Mouse (Mus musculus) kidney, adult 2 months (tissue): ENCODE results near the gene Gm49380. TPM values are rescaled to one million over a fixed set of nuclear protein-coding genes. Genes with fewer than 3 reads are reported as not detected.

ENCODE experiments used
- DNase-seq: peaks from one replicate; pipeline ENCODE4 v3.0.0; 2021
- H3K27ac ChIP-seq: fragments of 200-500 bp; 2 replicates; pipeline ENCODE4 v1.5.1; 2012; ENCODE audit warnings: low read depth, low read length, control low read depth, inconsistent platforms; ENCODE audit not compliant: insufficient read depth
- H3K27me3 ChIP-seq: fragments of 200-500 bp; replicated peaks from 2 replicates; pipeline ENCODE4 v1.6.1; 2012; ENCODE audit warnings: mild to moderate bottlenecking, moderate library complexity, low read length, inconsistent platforms; ENCODE audit not compliant: control insufficient read depth, insufficient read depth
- H3K36me3 ChIP-seq: fragments of 200-500 bp; 2 replicates; pipeline ENCODE4 v1.6.1; 2012; ENCODE audit warnings: mild to moderate bottlenecking, moderate library complexity, low read length, inconsistent platforms; ENCODE audit not compliant: control insufficient read depth, insufficient read depth
- H3K4me1 ChIP-seq: fragments of 200-500 bp; 2 replicates; pipeline ENCODE4 v1.6.1; 2011; ENCODE audit warnings: low read length; ENCODE audit not compliant: control insufficient read depth, insufficient read depth
- H3K4me3 ChIP-seq: fragments of 200-500 bp; 2 replicates; pipeline ENCODE4 v1.5.1; 2011; ENCODE audit warnings: mild to moderate bottlenecking, low read depth, low read length, control low read depth; ENCODE audit not compliant: insufficient read depth
- CTCF ChIP-seq: fragments of 200-500 bp; conservative IDR thresholded peaks from 2 replicates; pipeline ENCODE4 v1.5.1; 2011; ENCODE audit warnings: low read depth, mild to moderate bottlenecking, control low read depth, low read length, moderate library complexity, mixed read lengths; ENCODE audit not compliant: insufficient read depth, insufficient read length
- POLR2A ChIP-seq: fragments of 200-500 bp; IDR thresholded peaks from one replicate; pipeline ENCODE4 v1.6.1; 2011; ENCODE audit warnings: low read depth, low read length, control low read depth
- WGBS: fragments of 180-500 bp; shearing (Covaris S2); methylation state at CpG from one replicate; pipeline ENCODE4 v1.1.7; 2018; 5-methylcytosine and 5-hydroxymethylcytosine counted together
- polyA plus RNA-seq: library from polyadenylated mRNA; depleted of rRNA; stranded (reverse); fragments of >200 nt; gene quantifications from 2 replicates; pipeline ENCODE4 v1.2.3, GENCODE M21; 2012; rRNA removed

Gm49380 gene
- polyA plus RNA-seq, 1 experiment = not detected

DNA sequence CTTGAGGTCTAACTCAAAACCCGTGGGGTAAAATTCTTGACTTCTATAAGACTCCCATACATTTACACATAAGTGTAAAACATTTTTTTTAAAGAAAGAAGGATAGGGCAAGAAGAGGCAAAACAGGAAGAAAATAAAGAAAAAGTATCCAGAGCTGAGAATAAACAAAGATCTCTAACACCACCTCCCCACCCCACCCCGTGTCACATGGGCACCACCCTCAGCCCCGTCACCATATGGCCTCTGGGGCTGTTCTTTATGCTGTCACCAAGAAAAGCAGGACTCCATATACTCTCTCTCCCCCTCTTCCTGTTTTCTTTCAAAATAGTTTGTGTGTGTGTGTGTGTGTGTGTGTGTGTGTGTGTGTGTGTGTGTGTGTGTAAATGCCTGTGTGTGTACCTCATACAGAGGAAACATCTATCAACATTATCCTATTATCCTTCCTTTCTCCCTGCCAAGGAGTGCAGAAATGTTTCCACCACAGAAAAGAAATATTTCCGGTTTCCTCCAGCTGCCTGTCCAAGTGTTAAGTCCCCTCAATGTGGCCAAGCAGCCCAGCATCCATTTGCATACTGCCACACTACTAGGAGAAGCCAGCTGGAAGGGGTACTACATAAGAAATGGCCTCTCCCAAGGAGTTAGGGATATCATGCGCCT is 83.6 kb downstream of the Gm49380 start:
- H3K4me1 ChIP-seq = no peaks in the 10 kb centered on the region

DNA sequence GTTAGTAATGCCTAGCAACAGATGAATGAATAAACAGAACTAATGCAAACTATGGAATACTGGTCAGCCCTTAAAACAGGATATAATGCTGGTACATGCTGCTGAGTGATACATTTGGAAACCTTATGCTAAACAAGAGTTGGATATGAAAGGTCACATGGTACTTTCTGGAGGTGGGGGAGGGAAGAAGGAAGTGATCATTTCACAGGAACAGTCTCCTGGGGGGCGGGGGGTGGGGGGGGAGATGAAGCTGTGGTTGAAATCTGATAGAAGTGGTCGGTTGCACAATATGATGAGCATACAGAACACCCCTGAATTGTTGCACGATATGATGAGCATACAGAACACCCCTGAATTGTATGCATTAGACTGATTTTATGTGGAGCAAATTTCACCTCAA is 89.2 kb downstream of the Gm49380 start:
- H3K27me3 ChIP-seq = no peaks in the 10 kb centered on the region
- no peak for DNase-seq
- H3K4me3 ChIP-seq = no peak overlapping the region
- no peak for TF ChIP-seq POLR2A
- no peak for TF ChIP-seq CTCF
- 83% methylated on average over 3 of the region's 3 CpGs for WGBS
- H3K4me1 ChIP-seq = no peaks in the 10 kb centered on the region
- no peak overlapping the region for H3K27ac ChIP-seq
- H3K36me3 ChIP-seq = no peaks in the 10 kb centered on the region

More for the DNA sequence above, 83.6 kb downstream of the Gm49380 start:
- peak; percentile 24 for DNase-seq
- TF ChIP-seq POLR2A (no peak), CTCF (no peak)
- WGBS = 43% methylated on average over 5 of the region's 5 CpGs
- no peak overlapping the region for H3K4me3 ChIP-seq
- no peaks in the 10 kb centered on the region for H3K36me3 ChIP-seq
- no peak overlapping the region for H3K27ac ChIP-seq
- H3K27me3 ChIP-seq = no peaks in the 10 kb centered on the region

DNA sequence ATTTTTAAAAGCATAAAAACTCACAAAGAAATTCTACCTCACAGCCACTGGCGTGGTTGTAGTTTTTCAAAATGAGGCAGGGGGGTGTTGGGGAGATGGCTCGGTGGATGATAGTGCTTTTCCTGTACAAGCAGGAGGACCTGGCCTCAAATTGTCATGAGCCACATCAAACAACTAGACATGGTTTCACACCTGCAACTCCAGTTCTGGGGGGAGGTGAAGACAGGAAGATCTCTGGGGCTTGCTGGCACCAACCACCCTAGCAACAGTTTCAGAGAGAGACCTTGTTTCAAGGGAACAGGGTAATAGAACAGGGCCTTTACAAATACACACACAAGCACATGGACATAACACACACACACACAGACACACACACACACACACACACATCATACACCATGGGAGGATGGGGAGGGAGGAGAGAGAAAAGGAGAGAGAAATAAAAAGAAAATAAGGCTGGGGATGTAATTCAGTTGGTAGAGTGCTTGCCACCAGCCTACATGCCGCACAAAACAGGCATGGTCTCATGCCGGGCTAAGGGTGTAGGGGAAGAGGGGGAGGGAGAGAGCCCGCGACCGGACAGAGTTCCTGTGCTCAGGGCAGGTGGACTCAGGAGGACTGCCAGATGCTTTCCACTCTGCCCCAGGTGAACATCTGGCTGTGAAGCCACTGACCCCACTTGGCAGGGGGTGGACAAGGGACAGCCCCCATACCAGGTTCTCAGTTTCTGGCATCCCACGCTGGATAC is 91.0 kb downstream of the Gm49380 start:
- 60% methylated on average over 8 of the region's 8 CpGs for WGBS
- no peaks in the 10 kb centered on the region for H3K27me3 ChIP-seq
- no peaks in the 10 kb centered on the region for H3K4me1 ChIP-seq
- H3K27ac ChIP-seq = no peak overlapping the region
- no peaks in the 10 kb centered on the region for H3K36me3 ChIP-seq
- no peak for DNase-seq
- TF ChIP-seq POLR2A (no peak), CTCF (no peak)
- no peak overlapping the region for H3K4me3 ChIP-seq

DNA sequence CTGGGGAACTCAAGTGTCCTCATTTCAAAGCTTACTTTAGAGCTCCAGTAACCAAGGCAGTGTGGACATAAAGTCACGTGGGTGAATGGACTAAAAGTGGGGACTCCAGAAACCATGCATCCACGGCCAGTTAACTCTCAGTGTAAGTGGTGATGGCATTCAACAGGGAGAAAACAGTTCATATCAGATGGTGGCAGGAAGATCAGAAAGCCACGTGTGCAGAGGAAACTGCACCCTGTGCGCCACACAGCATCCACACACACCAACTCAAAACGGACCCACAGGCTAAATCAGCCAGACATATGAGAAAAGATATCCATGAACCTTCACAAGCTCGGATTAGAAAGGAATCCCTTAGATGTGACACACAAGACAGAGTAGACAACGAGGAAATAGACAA is 93.3 kb downstream of the Gm49380 start:
- TF ChIP-seq CTCF (no peak), POLR2A (no peak)
- 57% methylated on average over 7 of the region's 7 CpGs for WGBS
- no peak for DNase-seq
- no peak overlapping the region for H3K4me3 ChIP-seq
- H3K27ac ChIP-seq = no peak overlapping the region
- H3K36me3 ChIP-seq = no peaks in the 10 kb centered on the region
- H3K4me1 ChIP-seq = no peaks in the 10 kb centered on the region
- no peaks in the 10 kb centered on the region for H3K27me3 ChIP-seq

DNA sequence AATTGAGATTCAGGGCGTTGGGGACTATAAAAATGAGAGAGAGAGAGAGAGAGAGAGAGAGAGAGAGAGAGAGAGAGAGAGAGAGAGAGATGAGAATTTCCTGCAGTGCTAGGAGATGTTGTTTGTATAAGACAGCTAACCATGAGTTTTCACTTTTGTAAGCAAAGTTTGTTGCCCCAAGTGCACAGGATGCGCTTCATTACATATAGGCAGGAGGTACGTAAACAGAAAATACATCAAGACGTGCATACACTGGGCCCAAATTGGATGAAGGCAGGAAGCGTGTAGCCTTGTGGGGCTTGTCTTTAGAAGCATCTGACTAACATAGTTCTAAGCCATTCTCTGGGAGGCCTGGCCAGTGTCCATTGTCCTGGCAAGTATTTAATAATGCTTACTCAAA is 95.5 kb downstream of the Gm49380 start:
- Histone ChIP-seq H3K4me3 (no peak overlapping the region), H3K27me3 (no peaks in the 10 kb centered on the region), H3K4me1 (no peaks in the 10 kb centered on the region), H3K27ac (no peak overlapping the region), H3K36me3 (no peaks in the 10 kb centered on the region)
- DNase-seq = no peak
- 68% methylated on average over 5 of the region's 5 CpGs for WGBS
- TF ChIP-seq CTCF (no peak), POLR2A (no peak)

Other genes with a start within 250 kb of the Gm49380 start
- gene Thy1, start 70.1 kb downstream of the Gm49380 start, polyA plus RNA-seq = 9.2 and 20.6 TPM in 2 replicates
- gene Usp2, start 46.5 kb downstream of the Gm49380 start, polyA plus RNA-seq = 55.5 and 66.8 TPM in 2 replicates
- 4.4 and 5.4 TPM in 2 replicates for gene Mfrp, start 11.8 kb downstream of the Gm49380 start, polyA plus RNA-seq
- 16.8 and 19.6 TPM in 2 replicates for gene C1qtnf5, start 6.3 kb downstream of the Gm49380 start, polyA plus RNA-seq
- gene Rnf26, start within 50 bp of the Gm49380 start, polyA plus RNA-seq = 28.8 and 30.9 TPM in 2 replicates
- 27.9 and 32.8 TPM in 2 replicates for gene Mcam, start 21.0 kb upstream of the Gm49380 start, polyA plus RNA-seq
- 6.6 and 8.1 TPM in 2 replicates for gene Cbl, start 120.5 kb upstream of the Gm49380 start, polyA plus RNA-seq
- gene Ccdc153, start 127.2 kb upstream of the Gm49380 start, polyA plus RNA-seq = not detected in 2 replicates
- gene Pdzd3, start 138.0 kb upstream of the Gm49380 start, polyA plus RNA-seq = 58.0 and 62.5 TPM in 2 replicates
- 15.2 and 17.4 TPM in 2 replicates for gene Nlrx1, start 155.1 kb upstream of the Gm49380 start, polyA plus RNA-seq
- gene Abcg4, start 175.1 kb upstream of the Gm49380 start, polyA plus RNA-seq = 0.45 and 1.2 TPM in 2 replicates
- 14.4 and 17.8 TPM in 2 replicates for gene Hinfp, start 192.2 kb upstream of the Gm49380 start, polyA plus RNA-seq
- 164 and 194 TPM in 2 replicates for gene C2cd2l, start 206.8 kb upstream of the Gm49380 start, polyA plus RNA-seq
- 41.9 and 45.8 TPM in 2 replicates for gene Dpagt1, start 212.5 kb upstream of the Gm49380 start, polyA plus RNA-seq
- gene H2afx, start 221.2 kb upstream of the Gm49380 start, polyA plus RNA-seq = 23.6 and 31.5 TPM in 2 replicates
- 47.4 and 49.3 TPM in 2 replicates for gene Hmbs, start 230.7 kb upstream of the Gm49380 start, polyA plus RNA-seq
- gene Vps11, start 248.2 kb upstream of the Gm49380 start, polyA plus RNA-seq = 31.2 and 34.1 TPM in 2 replicates